Mouse (Mus musculus): ENCODE results near the gene Chrnd. TPM values are rescaled to one million over a fixed set of nuclear protein-coding genes. Genes with fewer than 3 reads are reported as not detected.

Gene Chrnd
- polyA plus RNA-seq, 1 experiment from 2014 or later: not detected

DNA sequence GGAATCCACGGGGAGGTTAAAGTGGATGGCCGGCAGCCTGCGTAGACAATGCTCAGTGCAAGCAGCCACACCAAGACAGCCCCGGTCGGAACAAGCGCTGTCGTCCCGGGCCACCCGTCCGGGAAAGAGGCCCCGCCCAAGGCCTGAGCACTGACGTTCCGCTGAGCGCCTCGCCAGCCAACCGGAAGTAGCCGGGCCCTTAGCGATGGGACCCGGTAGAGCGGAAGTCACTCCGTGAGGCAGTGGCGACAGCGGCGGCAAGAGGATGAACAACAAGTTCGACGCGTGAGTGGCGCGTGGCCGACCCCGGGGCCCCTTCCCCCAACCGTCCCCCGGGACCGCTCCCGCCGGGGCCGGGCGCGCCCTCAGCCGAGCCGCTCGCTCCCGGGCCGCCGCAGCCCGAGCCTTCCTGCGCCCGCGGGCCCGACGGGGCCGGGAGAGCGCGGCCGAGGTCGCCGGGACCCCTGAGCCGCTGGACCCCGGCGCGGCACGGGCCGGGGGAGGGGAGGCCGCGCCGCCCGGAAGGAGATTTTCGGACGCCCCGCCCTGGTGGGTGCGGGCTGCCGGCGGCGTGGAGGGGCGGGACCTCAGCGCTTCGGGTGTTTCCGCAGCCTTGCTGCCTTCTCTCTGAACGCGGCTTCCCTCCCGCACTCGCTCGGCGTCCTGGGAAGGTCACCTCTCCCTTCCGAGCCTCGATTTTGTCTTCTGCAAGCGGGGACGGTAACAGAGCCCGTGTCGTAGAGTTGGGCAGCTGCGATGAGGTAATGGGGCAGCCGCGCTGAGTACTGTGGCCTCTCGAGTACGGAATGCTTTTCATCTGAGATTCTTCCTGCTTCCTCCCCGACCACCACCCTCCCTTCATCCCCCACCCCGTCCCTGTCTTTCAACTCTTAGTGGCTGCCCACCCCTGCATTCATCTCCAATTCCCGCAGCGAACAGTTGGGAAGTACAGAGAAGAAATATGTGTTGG lies 23.6 kb downstream of the Chrnd start, which contains the start of gene Eif4e2:
Gene Eif4e2, plus strand, starts transcription at position 180 of the 970 bp plus-strand sequence.
- H3K4me1 ChIP-seq (replicated peaks; ENCODE audit: control insufficient read depth, insufficient read depth, low read length): peaks cover 35% of the 10 kb centered on the region
- peak within 1 kb of the TSS; percentile 96 for H3K27ac ChIP-seq (ENCODE audit: low read length)
- H3K4me3 ChIP-seq (replicated peaks; ENCODE audit: low read length): peak within 1 kb of the TSS; percentile 85
- no peaks in the 10 kb centered on the region for H3K9me3 ChIP-seq (ENCODE audit: control insufficient read depth, low read length)
- peak; percentile 98 for ATAC-seq
- H3K36me3 ChIP-seq (ENCODE audit: control insufficient read depth, insufficient read depth): no peaks in the 10 kb centered on the region
- under 1% methylated on average over 89 of the region's 99 CpGs for WGBS
- H3K4me2 ChIP-seq (ENCODE audit: low read length): peak within 1 kb of the TSS; percentile 56
- peak within 1 kb of the TSS; percentile 92 for H3K9ac ChIP-seq (replicated peaks; ENCODE audit: low read depth, low read length)
- H3K27me3 ChIP-seq (replicated peaks; ENCODE audit: control insufficient read depth, insufficient read depth, low read length): no peaks in the 10 kb centered on the region

DNA sequence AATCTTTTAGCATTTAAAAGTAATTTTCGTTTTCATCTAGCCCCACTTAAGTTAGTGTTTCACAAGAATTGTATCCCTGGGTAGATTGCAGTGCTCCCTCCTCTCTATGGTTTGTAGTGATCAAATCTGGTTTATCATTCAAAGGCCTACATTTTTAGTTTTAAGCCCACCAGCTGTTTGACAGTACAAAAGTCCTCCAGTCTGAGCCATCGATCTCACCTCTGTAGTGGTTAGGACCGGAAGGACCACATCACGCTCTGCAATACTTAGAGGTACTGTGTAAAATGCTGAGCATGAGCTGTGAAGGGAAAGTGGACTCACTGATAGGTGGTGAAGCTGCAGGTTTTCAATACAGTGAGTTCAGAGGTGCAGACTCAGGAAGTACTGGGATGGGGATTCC lies 24.3 kb downstream of the Chrnd start:
- Histone ChIP-seq H3K36me3 (ENCODE audit: control insufficient read depth, insufficient read depth) (peaks cover 4% of the 10 kb centered on the region), H3K27ac (ENCODE audit: low read length) (peak overlapping the region; percentile 96), H3K4me3 (replicated peaks; ENCODE audit: low read length) (peak overlapping the region; percentile 85), H3K9ac (replicated peaks; ENCODE audit: low read depth, low read length) (peak overlapping the region; percentile 92), H3K27me3 (replicated peaks; ENCODE audit: control insufficient read depth, insufficient read depth, low read length) (no peaks in the 10 kb centered on the region), H3K4me1 (replicated peaks; ENCODE audit: control insufficient read depth, insufficient read depth, low read length) (peaks cover 35% of the 10 kb centered on the region), H3K4me2 (ENCODE audit: low read length) (peak overlapping the region; percentile 56), H3K9me3 (ENCODE audit: control insufficient read depth, low read length) (no peaks in the 10 kb centered on the region)
- ATAC-seq: no peak
- WGBS: 28% methylated on average over 4 of the region's 4 CpGs

DNA sequence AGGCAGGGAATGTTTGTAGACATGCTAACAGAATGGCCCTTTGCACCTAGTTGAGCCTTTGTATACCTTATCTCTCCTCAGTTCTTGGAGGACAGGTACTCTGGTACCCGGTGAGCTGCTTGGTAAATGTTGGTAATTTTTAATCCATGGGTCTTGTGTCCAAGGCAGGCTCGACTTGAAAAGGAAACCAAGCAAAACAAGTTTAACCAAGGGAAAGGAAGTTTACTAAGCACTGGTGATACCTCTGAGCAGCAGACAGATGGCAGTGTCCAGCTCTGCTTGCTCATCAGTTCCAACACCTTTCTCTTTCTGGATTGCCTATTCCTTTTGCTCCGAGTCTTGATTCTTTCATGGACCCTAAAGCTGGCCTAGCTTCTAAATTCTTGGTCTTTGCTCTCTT lies 27.5 kb downstream of the Chrnd start:
- Histone ChIP-seq H3K9ac (replicated peaks; ENCODE audit: low read depth, low read length) (no peak overlapping the region), H3K4me3 (replicated peaks; ENCODE audit: low read length) (no peak overlapping the region), H3K9me3 (ENCODE audit: control insufficient read depth, low read length) (no peaks in the 10 kb centered on the region), H3K27ac (ENCODE audit: low read length) (no peak overlapping the region), H3K36me3 (ENCODE audit: control insufficient read depth, insufficient read depth) (peaks cover 32% of the 10 kb centered on the region), H3K27me3 (replicated peaks; ENCODE audit: control insufficient read depth, insufficient read depth, low read length) (no peaks in the 10 kb centered on the region), H3K4me2 (ENCODE audit: low read length) (no peak overlapping the region), H3K4me1 (replicated peaks; ENCODE audit: control insufficient read depth, insufficient read depth, low read length) (peaks cover 34% of the 10 kb centered on the region)
- WGBS: 66% methylated on average over 3 of the region's 3 CpGs
- ATAC-seq: no peak

DNA sequence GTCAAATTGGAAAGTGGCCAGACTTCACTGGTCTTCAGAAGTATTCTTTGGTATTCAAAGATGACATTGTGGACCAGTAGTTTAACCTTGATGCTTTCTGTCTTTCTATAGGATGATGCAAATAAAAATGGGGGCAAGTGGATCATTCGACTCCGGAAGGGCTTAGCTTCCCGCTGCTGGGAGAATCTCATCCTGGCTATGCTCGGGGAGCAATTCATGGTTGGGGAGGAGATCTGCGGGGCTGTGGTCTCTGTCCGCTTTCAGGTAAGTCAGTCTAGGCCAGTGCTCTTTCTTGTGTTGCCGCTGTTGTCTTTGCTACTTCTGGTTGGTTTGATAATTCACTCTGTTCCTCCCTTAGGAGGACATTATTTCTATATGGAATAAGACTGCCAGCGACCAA lies 35.3 kb downstream of the Chrnd start:
- WGBS: 95% methylated on average over 8 of the region's 8 CpGs
- ATAC-seq: no peak
- Histone ChIP-seq H3K4me2 (ENCODE audit: low read length) (no peak overlapping the region), H3K36me3 (ENCODE audit: control insufficient read depth, insufficient read depth) (peaks cover 72% of the 10 kb centered on the region), H3K27ac (ENCODE audit: low read length) (no peak overlapping the region), H3K27me3 (replicated peaks; ENCODE audit: control insufficient read depth, insufficient read depth, low read length) (no peaks in the 10 kb centered on the region), H3K4me1 (replicated peaks; ENCODE audit: control insufficient read depth, insufficient read depth, low read length) (no peaks in the 10 kb centered on the region), H3K4me3 (replicated peaks; ENCODE audit: low read length) (no peak overlapping the region), H3K9me3 (ENCODE audit: control insufficient read depth, low read length) (no peaks in the 10 kb centered on the region), H3K9ac (replicated peaks; ENCODE audit: low read depth, low read length) (no peak overlapping the region)

DNA sequence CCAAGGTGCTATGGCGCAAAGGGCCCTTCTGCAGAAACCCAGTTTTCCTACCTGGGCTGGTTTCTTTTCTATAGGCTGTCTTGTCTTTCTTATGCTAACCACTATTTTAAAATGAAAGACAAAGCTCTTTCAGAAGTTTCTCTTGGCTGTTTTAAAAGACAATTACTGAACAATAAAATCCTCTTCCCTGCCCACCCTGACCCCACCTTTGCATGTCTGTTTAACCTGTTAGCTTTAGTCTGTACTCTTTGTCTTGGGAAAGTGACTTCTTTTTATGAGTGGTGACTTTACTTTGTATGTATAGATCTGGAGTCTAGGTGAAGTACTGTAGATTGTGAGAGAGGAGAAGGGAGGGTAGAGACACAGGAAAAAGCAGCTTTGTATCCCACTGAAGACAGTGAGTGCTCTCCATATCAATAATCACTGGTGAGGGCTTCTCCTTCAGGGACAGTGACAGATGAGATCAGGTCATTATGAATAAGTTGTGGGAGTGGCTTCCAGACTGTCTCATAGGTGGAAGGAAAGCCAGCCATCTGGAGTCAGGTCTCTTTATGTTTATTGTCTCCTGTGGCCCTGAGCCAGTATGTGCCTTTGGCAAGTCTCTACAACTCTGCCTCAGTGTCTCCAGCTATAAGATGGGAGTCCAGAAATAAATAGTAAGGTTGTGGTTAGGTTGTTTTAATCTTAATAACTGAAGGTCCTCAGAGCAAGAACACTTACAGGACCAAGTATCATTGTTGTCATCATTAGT lies 36.2 kb downstream of the Chrnd start:
- Histone ChIP-seq H3K4me3 (replicated peaks; ENCODE audit: low read length) (no peak overlapping the region), H3K4me1 (replicated peaks; ENCODE audit: control insufficient read depth, insufficient read depth, low read length) (no peaks in the 10 kb centered on the region), H3K27ac (ENCODE audit: low read length) (no peak overlapping the region), H3K9me3 (ENCODE audit: control insufficient read depth, low read length) (no peaks in the 10 kb centered on the region), H3K4me2 (ENCODE audit: low read length) (no peak overlapping the region), H3K27me3 (replicated peaks; ENCODE audit: control insufficient read depth, insufficient read depth, low read length) (no peaks in the 10 kb centered on the region), H3K9ac (replicated peaks; ENCODE audit: low read depth, low read length) (no peak overlapping the region), H3K36me3 (ENCODE audit: control insufficient read depth, insufficient read depth) (peaks cover 65% of the 10 kb centered on the region)
- no peak for ATAC-seq
- 100% methylated on average over 1 of the region's 1 CpGs for whole genome bisulfite sequencing

DNA sequence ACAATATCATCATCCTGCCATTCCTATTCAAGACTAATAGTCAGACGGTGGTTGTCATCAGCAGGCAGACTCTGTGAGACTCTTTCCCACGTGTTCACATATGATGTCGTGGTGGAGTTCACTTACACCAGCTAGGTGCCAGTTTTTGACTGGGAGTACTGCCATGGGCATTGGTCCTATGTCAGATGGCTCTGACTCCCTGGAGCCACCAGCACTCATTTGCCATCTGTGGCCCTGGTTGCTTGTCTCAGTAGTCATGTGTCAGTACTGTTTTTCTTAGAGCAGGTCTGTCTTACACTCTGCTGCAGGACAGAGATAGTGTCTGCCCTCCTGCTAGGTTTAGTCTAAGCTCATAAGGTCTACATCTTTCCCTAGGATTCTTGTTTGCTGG lies 36.7 kb downstream of the Chrnd start:
- H3K9me3 ChIP-seq (ENCODE audit: control insufficient read depth, low read length): no peaks in the 10 kb centered on the region
- no peak overlapping the region for H3K27ac ChIP-seq (ENCODE audit: low read length)
- ATAC-seq: no peak
- H3K4me1 ChIP-seq (replicated peaks; ENCODE audit: control insufficient read depth, insufficient read depth, low read length): no peaks in the 10 kb centered on the region
- no peak overlapping the region for H3K9ac ChIP-seq (replicated peaks; ENCODE audit: low read depth, low read length)
- peaks cover 60% of the 10 kb centered on the region for H3K36me3 ChIP-seq (ENCODE audit: control insufficient read depth, insufficient read depth)
- 65% methylated on average over 3 of the region's 3 CpGs for WGBS
- no peaks in the 10 kb centered on the region for H3K27me3 ChIP-seq (replicated peaks; ENCODE audit: control insufficient read depth, insufficient read depth, low read length)
- no peak overlapping the region for H3K4me2 ChIP-seq (ENCODE audit: low read length)
- no peak overlapping the region for H3K4me3 ChIP-seq (replicated peaks; ENCODE audit: low read length)

DNA sequence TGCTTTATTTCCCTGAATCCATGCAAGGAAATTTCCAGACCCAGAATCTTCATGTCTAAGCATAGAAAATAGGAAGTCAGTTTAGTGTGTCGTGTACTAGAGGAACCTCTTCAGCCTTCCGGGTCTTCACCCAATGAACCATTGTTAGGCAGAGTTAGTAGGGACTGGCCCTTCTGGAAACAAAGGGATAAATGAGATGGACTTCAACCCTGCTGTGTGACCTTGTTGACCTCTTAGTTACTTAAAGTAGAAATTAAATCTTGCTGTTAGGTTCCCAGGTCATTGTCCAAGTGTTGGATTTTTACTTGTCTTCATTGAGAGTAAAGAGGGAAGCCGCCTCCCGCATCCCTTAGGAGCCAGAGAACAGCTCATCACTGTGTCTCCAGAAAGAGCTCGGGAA lies 40.2 kb downstream of the Chrnd start:
- H3K9ac ChIP-seq (replicated peaks; ENCODE audit: low read depth, low read length): no peak overlapping the region
- H3K4me3 ChIP-seq (replicated peaks; ENCODE audit: low read length): no peak overlapping the region
- ATAC-seq: no peak
- H3K4me2 ChIP-seq (ENCODE audit: low read length): no peak overlapping the region
- H3K4me1 ChIP-seq (replicated peaks; ENCODE audit: control insufficient read depth, insufficient read depth, low read length): no peaks in the 10 kb centered on the region
- 58% methylated on average over 5 of the region's 5 CpGs for WGBS
- no peaks in the 10 kb centered on the region for H3K9me3 ChIP-seq (ENCODE audit: control insufficient read depth, low read length)
- no peak overlapping the region for H3K27ac ChIP-seq (ENCODE audit: low read length)
- no peaks in the 10 kb centered on the region for H3K27me3 ChIP-seq (replicated peaks; ENCODE audit: control insufficient read depth, insufficient read depth, low read length)
- peaks cover 43% of the 10 kb centered on the region for H3K36me3 ChIP-seq (ENCODE audit: control insufficient read depth, insufficient read depth)

DNA sequence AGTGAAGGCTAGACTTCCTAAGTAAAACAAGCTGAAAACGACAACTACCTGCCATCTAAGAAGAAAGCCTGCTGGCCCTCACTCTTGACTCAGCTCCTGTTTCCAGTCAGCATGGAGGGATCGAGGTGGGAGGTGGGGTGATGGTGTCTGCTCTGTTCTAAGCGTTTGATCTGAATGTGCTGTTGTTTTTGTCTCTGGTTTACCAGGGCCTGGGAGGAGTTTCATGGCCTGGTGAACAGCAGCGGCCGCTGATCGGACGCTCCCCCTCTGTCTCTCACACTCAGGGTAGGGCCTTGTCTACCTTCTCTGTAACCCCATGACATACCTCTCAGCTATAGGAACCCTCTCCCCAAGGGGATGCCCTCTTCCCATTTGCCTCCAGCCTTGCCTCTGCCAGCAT lies 41.8 kb downstream of the Chrnd start:
- Histone ChIP-seq H3K9ac (replicated peaks; ENCODE audit: low read depth, low read length) (no peak overlapping the region), H3K36me3 (ENCODE audit: control insufficient read depth, insufficient read depth) (peaks cover 30% of the 10 kb centered on the region), H3K9me3 (ENCODE audit: control insufficient read depth, low read length) (no peaks in the 10 kb centered on the region), H3K27me3 (replicated peaks; ENCODE audit: control insufficient read depth, insufficient read depth, low read length) (no peaks in the 10 kb centered on the region), H3K27ac (ENCODE audit: low read length) (no peak overlapping the region), H3K4me3 (replicated peaks; ENCODE audit: low read length) (no peak overlapping the region), H3K4me2 (ENCODE audit: low read length) (no peak overlapping the region), H3K4me1 (replicated peaks; ENCODE audit: control insufficient read depth, insufficient read depth, low read length) (no peaks in the 10 kb centered on the region)
- ATAC-seq: no peak
- WGBS: 78% methylated on average over 7 of the region's 7 CpGs

DNA sequence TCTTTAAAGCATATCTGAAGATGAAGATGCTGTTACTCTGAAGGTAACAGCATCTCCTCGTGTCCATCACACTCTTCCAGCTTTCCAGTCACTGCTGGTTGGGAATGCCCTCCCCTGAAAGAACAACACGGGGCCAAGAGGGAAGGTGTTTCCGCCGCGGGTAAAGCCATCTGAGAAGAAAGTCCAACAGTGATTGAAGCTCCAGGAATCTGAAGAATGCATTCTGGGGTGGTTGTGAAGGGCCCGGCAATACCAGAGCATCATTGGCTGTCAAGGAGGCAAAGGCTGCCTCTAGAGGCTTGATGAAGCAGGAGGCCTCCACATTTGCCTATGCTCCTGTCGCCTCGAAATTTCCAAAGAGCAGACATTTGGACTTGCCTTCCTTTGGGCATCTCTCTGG lies 48.6 kb downstream of the Chrnd start:
- WGBS: 79% methylated on average over 8 of the region's 8 CpGs
- no peak overlapping the region for H3K27ac ChIP-seq (ENCODE audit: low read length)
- no peaks in the 10 kb centered on the region for H3K9me3 ChIP-seq (ENCODE audit: control insufficient read depth, low read length)
- no peak for ATAC-seq
- peaks cover 8% of the 10 kb centered on the region for H3K36me3 ChIP-seq (ENCODE audit: control insufficient read depth, insufficient read depth)
- no peaks in the 10 kb centered on the region for H3K27me3 ChIP-seq (replicated peaks; ENCODE audit: control insufficient read depth, insufficient read depth, low read length)
- no peaks in the 10 kb centered on the region for H3K4me1 ChIP-seq (replicated peaks; ENCODE audit: control insufficient read depth, insufficient read depth, low read length)
- no peak overlapping the region for H3K4me3 ChIP-seq (replicated peaks; ENCODE audit: low read length)
- no peak overlapping the region for H3K4me2 ChIP-seq (ENCODE audit: low read length)
- H3K9ac ChIP-seq (replicated peaks; ENCODE audit: low read depth, low read length): no peak overlapping the region
